Mouse (Mus musculus) neural tube, embryonic 15.5 days (tissue): ENCODE measurements around the gene Zfp462. TPM values are rescaled to one million over a fixed set of nuclear protein-coding genes. Genes with fewer than 3 reads are reported as not detected.

Experiments
- ATAC-seq: fragments of 200-750 bp; cut with Nextera tagmentation; 2 replicates; pipeline ENCODE4 v1.8.0; 2017; ENCODE audit warnings: mild to moderate bottlenecking, moderate TSS enrichment, moderate library complexity; ENCODE audit not compliant: low FRiP score
- H3K27ac ChIP-seq: fragments of 300-500 bp; sonication (generic); replicated peaks from 2 replicates; pipeline ENCODE4 v1.5.1; 2015; ENCODE audit warnings: mild to moderate bottlenecking, inconsistent platforms
- H3K27me3 ChIP-seq: fragments of 300-500 bp; sonication (generic); replicated peaks from 2 replicates; pipeline ENCODE4 v1.6.1; 2015; ENCODE audit warnings: inconsistent platforms
- H3K36me3 ChIP-seq: fragments of 300-500 bp; sonication (generic); 2 replicates; pipeline ENCODE4 v1.6.1; 2015; ENCODE audit warnings: inconsistent platforms
- H3K4me1 ChIP-seq: fragments of 300-500 bp; sonication (generic); 2 replicates; pipeline ENCODE4 v1.6.1; 2015; ENCODE audit warnings: inconsistent platforms
- H3K4me2 ChIP-seq: fragments of 300-500 bp; sonication (generic); 2 replicates; pipeline ENCODE4 v1.6.1; 2015; ENCODE audit warnings: inconsistent platforms, mild to moderate bottlenecking, moderate library complexity
- H3K4me3 ChIP-seq: fragments of 300-500 bp; sonication (generic); replicated peaks from 2 replicates; pipeline ENCODE4 v1.5.1; 2015; ENCODE audit warnings: mild to moderate bottlenecking, inconsistent platforms
- H3K9ac ChIP-seq: fragments of 300-500 bp; sonication (generic); replicated peaks from 2 replicates; pipeline ENCODE4 v1.6.1; 2015; ENCODE audit warnings: mild to moderate bottlenecking, inconsistent platforms
- H3K9me3 ChIP-seq: fragments of 300-500 bp; sonication (generic); replicated peaks from 2 replicates; pipeline ENCODE4 v1.6.1; 2016; ENCODE audit warnings: inconsistent platforms
- WGBS: fragments of 180-500 bp; shearing (Covaris S2); methylation state at CpG from one replicate; pipeline ENCODE4 v1.1.7; 2015; ENCODE audit warnings: mixed read lengths; 5-methylcytosine and 5-hydroxymethylcytosine counted together
- polyA plus RNA-seq: library from polyadenylated mRNA; unstranded; fragments of >200 nt; fragmentation: Nextera tagmentation; extraction: Ambion mirVana; gene quantifications from 2 replicates; pipeline ENCODE4 v1.2.1, GENCODE M21; 2015

Zfp462 gene
- polyA plus RNA-seq, 1 experiment from 2014 or later, result 8.2 TPM

DNA sequence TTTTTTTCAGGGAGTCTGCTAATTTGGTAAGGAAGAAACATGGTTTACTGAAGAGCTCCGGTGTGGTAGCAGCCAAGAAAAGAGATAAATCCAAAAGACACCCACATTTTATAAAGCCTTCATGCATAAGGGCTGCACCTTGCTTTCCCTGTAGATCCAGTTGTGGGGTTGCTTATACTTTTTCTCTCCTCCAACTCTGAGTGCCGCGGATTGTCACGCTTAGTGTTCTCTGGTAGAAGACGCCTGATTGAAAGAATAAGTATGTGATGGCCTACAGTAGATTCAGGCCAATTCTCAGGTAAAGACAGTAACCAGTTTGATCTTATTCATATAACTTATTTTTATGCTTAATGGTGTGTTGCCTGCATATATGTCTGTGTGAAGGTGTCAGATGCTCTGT lies 54.7 kb downstream of the Zfp462 start:
- Histone ChIP-seq H3K4me3 (no peak overlapping the region), H3K27me3 (no peaks in the 10 kb centered on the region), H3K4me2 (no peak overlapping the region), H3K9me3 (no peaks in the 10 kb centered on the region), H3K36me3 (0 out of 2 replicates have a peak, but pooled peaks cover 2% of the 10 kb centered on the region), H3K9ac (no peak overlapping the region), H3K27ac (no peak overlapping the region), H3K4me1 (peaks cover 16% of the 10 kb centered on the region)
- ATAC-seq, result no peak
- WGBS, result 94% methylated on average over 5 of the region's 5 CpGs

DNA sequence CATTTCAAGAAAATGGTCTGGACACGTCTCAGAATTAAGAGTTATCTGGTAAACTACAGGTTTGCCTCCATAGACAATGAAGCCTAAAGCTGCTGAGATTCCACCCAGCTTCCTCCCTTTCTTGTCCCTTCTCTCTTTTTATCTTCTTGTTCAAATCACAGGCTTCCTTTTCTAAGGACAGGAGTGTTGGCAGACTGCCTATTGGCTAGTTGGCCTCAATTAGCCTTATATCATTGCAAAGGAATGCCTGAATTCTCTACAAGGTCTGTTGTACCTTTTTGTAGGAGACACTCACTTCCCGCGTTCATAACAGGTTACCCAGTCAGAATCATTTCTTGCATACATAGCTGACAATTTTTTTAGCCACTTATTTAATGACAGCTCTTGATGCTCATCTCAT lies 56.5 kb downstream of the Zfp462 start:
- H3K27ac ChIP-seq, result no peak overlapping the region
- no peaks in the 10 kb centered on the region for H3K36me3 ChIP-seq
- no peak overlapping the region for H3K9ac ChIP-seq
- no peak for ATAC-seq
- 82% methylated on average over 3 of the region's 3 CpGs for WGBS
- no peak overlapping the region for H3K4me2 ChIP-seq
- no peaks in the 10 kb centered on the region for H3K9me3 ChIP-seq
- no peaks in the 10 kb centered on the region for H3K27me3 ChIP-seq
- H3K4me1 ChIP-seq, result peaks cover 34% of the 10 kb centered on the region
- no peak overlapping the region for H3K4me3 ChIP-seq

DNA sequence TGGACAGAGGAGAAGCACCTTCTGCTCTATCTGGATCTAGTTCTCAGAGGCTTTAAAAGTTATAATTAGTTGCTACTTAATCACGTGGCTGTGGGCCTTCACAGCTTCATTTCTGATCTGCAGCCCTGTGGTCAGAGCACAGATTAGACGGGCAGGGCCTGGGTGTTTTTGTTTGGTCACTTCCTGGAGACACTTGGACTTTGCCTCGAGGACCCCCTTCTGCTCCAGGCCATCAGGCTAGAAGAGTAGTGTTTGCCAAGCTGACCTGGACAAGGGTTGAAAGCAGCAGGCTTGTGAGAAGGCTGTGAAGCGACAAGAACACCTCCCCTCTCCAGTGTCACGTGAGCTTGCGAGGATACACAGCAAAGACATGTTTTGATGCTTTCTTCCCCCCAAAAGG lies 58.3 kb downstream of the Zfp462 start:
- ATAC-seq, result no peak
- H3K9me3 ChIP-seq, result no peaks in the 10 kb centered on the region
- peaks cover 8% of the 10 kb centered on the region for H3K36me3 ChIP-seq
- no peaks in the 10 kb centered on the region for H3K27me3 ChIP-seq
- 87% methylated on average over 6 of the region's 6 CpGs for WGBS
- no peak overlapping the region for H3K4me3 ChIP-seq
- H3K4me2 ChIP-seq, result no peak overlapping the region
- no peak overlapping the region; the same call in 1 of the 2 replicates for H3K27ac ChIP-seq
- no peak overlapping the region for H3K9ac ChIP-seq
- peaks cover 36% of the 10 kb centered on the region for H3K4me1 ChIP-seq

- H3K4me1 ChIP-seq, result peaks cover 36% of the 10 kb centered on the region
- ATAC-seq, result peak; percentile 61
Observed at GRCm38 (mm10) chr4:55005066-55005465, 60.2 kb downstream of the Zfp462 start.

GRCm38 (mm10) chr4:55005521-55005969 lies 60.7 kb downstream of the Zfp462 start:
- H3K9ac ChIP-seq, result 0 out of 2 replicates have a peak overlapping the region, but pooled peaks have one; percentile 17
- peak overlapping the region; percentile 43 for H3K4me2 ChIP-seq
- WGBS, result 7% methylated on average over 9 of the region's 9 CpGs
- no peak overlapping the region for H3K4me3 ChIP-seq
- no peaks in the 10 kb centered on the region for H3K27me3 ChIP-seq
- ATAC-seq, result peak; percentile 87
- peaks cover 36% of the 10 kb centered on the region for H3K4me1 ChIP-seq
- peak overlapping the region; percentile 87 for H3K27ac ChIP-seq
- H3K36me3 ChIP-seq, result peaks cover 33% of the 10 kb centered on the region
- no peaks in the 10 kb centered on the region for H3K9me3 ChIP-seq

More at GRCm38 (mm10) chr4:55005066-55005465, 60.2 kb downstream of the Zfp462 start:
- H3K36me3 ChIP-seq, result peaks cover 28% of the 10 kb centered on the region
- H3K9me3 ChIP-seq, result no peaks in the 10 kb centered on the region
- H3K27ac ChIP-seq, result peak overlapping the region; percentile 87
- peak overlapping the region; percentile 43 for H3K4me2 ChIP-seq
- H3K4me3 ChIP-seq, result no peak overlapping the region
- 7% methylated on average over 4 of the region's 4 CpGs for WGBS
- 0 out of 2 replicates have a peak overlapping the region, but pooled peaks have one; percentile 17 for H3K9ac ChIP-seq
- H3K27me3 ChIP-seq, result no peaks in the 10 kb centered on the region

GRCm38 (mm10) chr4:55006024-55006423 lies 61.2 kb downstream of the Zfp462 start:
- peak overlapping the region; percentile 43; the same call in 1 of the 2 replicates for H3K4me2 ChIP-seq
- no peak overlapping the region for H3K4me3 ChIP-seq
- no peak for ATAC-seq
- no peak overlapping the region for H3K9ac ChIP-seq
- H3K27me3 ChIP-seq, result no peaks in the 10 kb centered on the region
- H3K9me3 ChIP-seq, result no peaks in the 10 kb centered on the region
- H3K36me3 ChIP-seq, result peaks cover 37% of the 10 kb centered on the region
- H3K27ac ChIP-seq, result peak overlapping the region; percentile 87
- 25% methylated on average over 1 of the region's 1 CpGs for WGBS
- H3K4me1 ChIP-seq, result peaks cover 32% of the 10 kb centered on the region

- Histone ChIP-seq H3K9ac (no peak overlapping the region), H3K4me3 (no peak overlapping the region), H3K36me3 (peaks cover 63% of the 10 kb centered on the region), H3K27me3 (no peaks in the 10 kb centered on the region), H3K4me1 (peaks cover 37% of the 10 kb centered on the region), H3K27ac (no peak overlapping the region), H3K4me2 (no peak overlapping the region), H3K9me3 (no peaks in the 10 kb centered on the region)
- ATAC-seq, result no peak
- 97% methylated on average over 14 of the region's 14 CpGs for WGBS
Observed at GRCm38 (mm10) chr4:55008616-55009015, 63.8 kb downstream of the Zfp462 start.

DNA sequence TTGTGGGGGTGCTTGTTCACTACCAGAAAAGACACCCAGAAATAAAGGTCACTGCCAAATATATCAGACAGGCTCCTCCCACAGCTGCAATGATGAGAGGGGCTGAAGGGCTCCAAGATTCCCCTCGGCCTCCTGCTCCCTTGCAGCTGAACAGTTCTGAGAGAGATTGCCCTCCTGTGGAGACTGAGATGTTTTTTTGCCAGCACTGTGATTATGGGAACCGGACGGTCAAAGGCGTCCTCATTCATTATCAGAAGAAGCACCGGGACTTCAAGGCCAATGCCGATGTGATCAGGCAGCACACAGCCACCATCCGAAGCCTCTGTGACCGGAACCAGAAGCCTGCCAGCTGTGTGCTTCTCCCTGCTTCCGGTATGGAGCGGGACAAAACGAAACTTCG lies 66.5 kb downstream of the Zfp462 start:
- no peaks in the 10 kb centered on the region for H3K27me3 ChIP-seq
- peaks cover 13% of the 10 kb centered on the region for H3K4me1 ChIP-seq
- no peak for ATAC-seq
- 85% methylated on average over 12 of the region's 12 CpGs for WGBS
- H3K4me3 ChIP-seq, result no peak overlapping the region
- H3K9me3 ChIP-seq, result no peaks in the 10 kb centered on the region
- H3K27ac ChIP-seq, result no peak overlapping the region
- H3K9ac ChIP-seq, result no peak overlapping the region
- H3K4me2 ChIP-seq, result no peak overlapping the region
- peaks cover 86% of the 10 kb centered on the region for H3K36me3 ChIP-seq

- WGBS, result 69% methylated on average over 16 of the region's 16 CpGs
- Histone ChIP-seq H3K9ac (no peak overlapping the region), H3K4me2 (no peak overlapping the region), H3K27me3 (no peaks in the 10 kb centered on the region), H3K4me3 (no peak overlapping the region), H3K4me1 (peaks cover 12% of the 10 kb centered on the region), H3K27ac (peak overlapping the region; percentile 28; the same call in 1 of the 2 replicates), H3K36me3 (peaks cover 88% of the 10 kb centered on the region), H3K9me3 (no peaks in the 10 kb centered on the region)
- ATAC-seq, result no peak
Observed at GRCm38 (mm10) chr4:55013563-55014248, 68.9 kb downstream of the Zfp462 start.

- no peak overlapping the region for H3K9ac ChIP-seq
- no peak for ATAC-seq
- H3K27ac ChIP-seq, result no peak overlapping the region
- H3K27me3 ChIP-seq, result no peaks in the 10 kb centered on the region
- WGBS, result 93% methylated on average over 13 of the region's 13 CpGs
- peaks cover 87% of the 10 kb centered on the region for H3K36me3 ChIP-seq
- no peak overlapping the region for H3K4me3 ChIP-seq
- peaks cover 12% of the 10 kb centered on the region for H3K4me1 ChIP-seq
- no peak overlapping the region for H3K4me2 ChIP-seq
- no peaks in the 10 kb centered on the region for H3K9me3 ChIP-seq
Observed at GRCm38 (mm10) chr4:55014731-55015463, 70.0 kb downstream of the Zfp462 start.

DNA sequence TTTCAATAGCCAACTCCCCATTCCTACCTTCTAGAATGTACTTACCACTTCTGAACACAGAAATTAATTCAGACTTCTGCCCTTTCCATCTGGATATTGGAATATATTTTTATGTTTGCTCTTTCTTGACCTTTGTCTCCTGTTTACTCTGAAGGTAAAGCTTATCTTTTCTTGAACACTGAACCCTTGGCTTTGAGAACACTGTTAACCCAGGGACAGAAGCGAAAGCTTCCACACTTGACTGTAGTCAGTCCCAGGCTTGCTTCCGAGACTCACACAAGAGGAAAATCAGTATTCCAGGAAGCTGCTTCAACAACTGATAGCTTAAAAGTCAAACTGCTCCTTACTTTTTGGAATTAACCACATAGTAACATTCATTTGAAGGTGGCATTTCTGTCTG lies 70.7 kb downstream of the Zfp462 start:
- no peak for ATAC-seq
- Histone ChIP-seq H3K36me3 (peaks cover 85% of the 10 kb centered on the region), H3K4me3 (no peak overlapping the region), H3K27ac (no peak overlapping the region), H3K27me3 (no peaks in the 10 kb centered on the region), H3K9me3 (no peaks in the 10 kb centered on the region), H3K4me1 (peaks cover 12% of the 10 kb centered on the region), H3K4me2 (no peak overlapping the region), H3K9ac (no peak overlapping the region)
- 97% methylated on average over 2 of the region's 2 CpGs for WGBS
